Mouse (Mus musculus) liver, embryonic 11.5 days (tissue): ENCODE data around the gene Abhd17a. TPM values are rescaled to one million over a fixed set of nuclear protein-coding genes. Genes with fewer than 3 reads are reported as not detected.
A peak's percentile ranks its signal among the peaks of the same experiment; 100 is the strongest.

Experiments used
- ATAC-seq: fragments of 200-750 bp; cut with Nextera tagmentation; replicated peaks from 2 replicates; pipeline ENCODE4 v1.8.0; 2017; ENCODE audit warnings: moderate number of reproducible peaks, mild to moderate bottlenecking, moderate TSS enrichment, moderate library complexity; ENCODE audit not compliant: low FRiP score
- DNase-seq: peaks from one replicate; pipeline ENCODE4 v3.0.0-alpha.2; 2017; ENCODE audit warnings: low spot score
- H3K27ac ChIP-seq: fragments of 300-500 bp; sonication (generic); 2 replicates; pipeline ENCODE4 v1.5.1; 2014; ENCODE audit warnings: mild to moderate bottlenecking, low read depth, low read length, control low read depth
- H3K27me3 ChIP-seq: fragments of 300-500 bp; sonication (generic); replicated peaks from 2 replicates; pipeline ENCODE4 v1.6.1; 2014; ENCODE audit warnings: low read length, mixed read lengths; ENCODE audit not compliant: control insufficient read depth, insufficient read depth
- H3K36me3 ChIP-seq: fragments of 300-500 bp; sonication (generic); 2 replicates; pipeline ENCODE4 v1.6.1; 2014; ENCODE audit warnings: mild to moderate bottlenecking, low read length, moderate library complexity, mixed read lengths; ENCODE audit not compliant: control insufficient read depth, insufficient read depth
- H3K4me1 ChIP-seq: fragments of 300-500 bp; sonication (generic); replicated peaks from 2 replicates; pipeline ENCODE4 v1.6.1; 2014; ENCODE audit warnings: low read length, mixed read lengths; ENCODE audit not compliant: control insufficient read depth, insufficient read depth
- H3K4me2 ChIP-seq: fragments of 300-500 bp; sonication (generic); 2 replicates; pipeline ENCODE4 v1.6.1; 2014; ENCODE audit warnings: mild to moderate bottlenecking, control low read depth, moderate library complexity
- H3K4me3 ChIP-seq: fragments of 300-500 bp; sonication (generic); 2 replicates; pipeline ENCODE4 v1.5.1; 2014; ENCODE audit warnings: low read depth, low read length, control low read depth
- H3K9ac ChIP-seq: fragments of 300-500 bp; sonication (generic); 2 replicates; pipeline ENCODE4 v1.6.1; 2014; ENCODE audit warnings: low read depth, low read length, control low read depth
- H3K9me3 ChIP-seq: fragments of 300-500 bp; sonication (generic); 2 replicates; pipeline ENCODE4 v1.6.1; 2016; ENCODE audit warnings: low read length, inconsistent platforms, mixed read lengths; ENCODE audit not compliant: control insufficient read depth
- WGBS: fragments of 180-500 bp; shearing (Covaris S2); extraction: QIAGEN DNeasy Blood & Tissue Kit; methylation state at CpG from one replicate; pipeline ENCODE4 v1.1.7; 2014; 5-methylcytosine and 5-hydroxymethylcytosine counted together
- polyA plus RNA-seq: library from polyadenylated mRNA; unstranded; fragments of >200 nt; fragmentation: Nextera tagmentation; extraction: Ambion mirVana; gene quantifications from 2 replicates; pipeline ENCODE4 v1.2.1, GENCODE M21; 2014

The Abhd17a gene
- 89.7 and 96.5 TPM in 2 replicates for polyA plus RNA-seq

GRCm38 (mm10) chr10:80589879-80590854 lies at the start of gene Abhd17a:
Abhd17a (minus strand) TSS chr10:80590341.
- under 1% methylated on average over 73 of the region's 73 CpGs for WGBS
- Histone ChIP-seq H3K9me3 (no peaks in the 10 kb centered on the region), H3K4me3 (peak within 1 kb of the TSS; percentile 96), H3K4me2 (peak within 1 kb of the TSS; percentile 98), H3K9ac (peak within 1 kb of the TSS; percentile 90), H3K27me3 (no peaks in the 10 kb centered on the region), H3K27ac (peak within 1 kb of the TSS; percentile 64), H3K36me3 (peaks cover 2% of the 10 kb centered on the region; the same call in 1 of the 2 replicates), H3K4me1 (peaks cover 26% of the 10 kb centered on the region)
- peak; percentile 95 for ATAC-seq
- peak; percentile 94 for DNase-seq

- no peak overlapping the region for H3K9ac ChIP-seq
- H3K4me1 ChIP-seq = no peaks in the 10 kb centered on the region
- H3K27me3 ChIP-seq = no peaks in the 10 kb centered on the region
- 67% methylated on average over 6 of the region's 6 CpGs for WGBS
- no peak for ATAC-seq
- peaks cover 54% of the 10 kb centered on the region for H3K36me3 ChIP-seq
- H3K9me3 ChIP-seq = no peaks in the 10 kb centered on the region
- H3K27ac ChIP-seq = no peak overlapping the region
- no peak overlapping the region for H3K4me3 ChIP-seq
- H3K4me2 ChIP-seq = no peak overlapping the region
- no peak for DNase-seq
Observed at GRCm38 (mm10) chr10:80635345-80635744, 45.2 kb upstream of the Abhd17a start.

- Histone ChIP-seq H3K27me3 (no peaks in the 10 kb centered on the region), H3K4me3 (0 out of 2 replicates have a peak overlapping the region, but pooled peaks have one; percentile 4), H3K36me3 (0 out of 2 replicates have a peak, but pooled peaks cover 4% of the 10 kb centered on the region), H3K9ac (no peak overlapping the region), H3K4me2 (no peak overlapping the region), H3K27ac (no peak overlapping the region), H3K4me1 (peaks cover 33% of the 10 kb centered on the region), H3K9me3 (no peaks in the 10 kb centered on the region)
- no peak for DNase-seq
- ATAC-seq = no peak
- WGBS = 85% methylated on average over 9 of the region's 9 CpGs
Observed at GRCm38 (mm10) chr10:80628925-80629324, 38.8 kb upstream of the Abhd17a start.

- Histone ChIP-seq H3K36me3 (0 out of 2 replicates have a peak, but pooled peaks cover 2% of the 10 kb centered on the region), H3K27ac (peak overlapping the region; percentile 19; the same call in 1 of the 2 replicates), H3K27me3 (no peaks in the 10 kb centered on the region), H3K4me3 (no peak overlapping the region), H3K9ac (peak overlapping the region; percentile 47), H3K9me3 (no peaks in the 10 kb centered on the region), H3K4me2 (peak overlapping the region; percentile 8; the same call in 1 of the 2 replicates), H3K4me1 (peaks cover 37% of the 10 kb centered on the region)
- 0 out of 2 replicates have a peak, but pooled peaks have one; percentile 14 for ATAC-seq
- WGBS = 43% methylated on average over 2 of the region's 2 CpGs
- no peak for DNase-seq
Observed at GRCm38 (mm10) chr10:80627685-80628084, 37.5 kb upstream of the Abhd17a start.

GRCm38 (mm10) chr10:80625764-80626163 lies 35.6 kb upstream of the Abhd17a start:
- DNase-seq = no peak
- Histone ChIP-seq H3K9me3 (no peaks in the 10 kb centered on the region), H3K4me1 (peaks cover 37% of the 10 kb centered on the region), H3K27ac (peak overlapping the region; percentile 21; the same call in 1 of the 2 replicates), H3K9ac (peak overlapping the region; percentile 18; the same call in 1 of the 2 replicates), H3K4me2 (no peak overlapping the region), H3K36me3 (0 out of 2 replicates have a peak, but pooled peaks cover 2% of the 10 kb centered on the region), H3K27me3 (no peaks in the 10 kb centered on the region), H3K4me3 (no peak overlapping the region)
- 88% methylated on average over 4 of the region's 4 CpGs for WGBS
- no peak for ATAC-seq

- H3K27me3 ChIP-seq = no peaks in the 10 kb centered on the region
- ATAC-seq (no peak), DNase-seq (peak; percentile 72)
- H3K36me3 ChIP-seq = 0 out of 2 replicates have a peak, but pooled peaks cover 2% of the 10 kb centered on the region
- peak overlapping the region; percentile 90 for H3K4me3 ChIP-seq
- 16% methylated on average over 15 of the region's 15 CpGs for WGBS
- H3K4me1 ChIP-seq = peaks cover 43% of the 10 kb centered on the region
- H3K9me3 ChIP-seq = no peaks in the 10 kb centered on the region
- peak overlapping the region; percentile 87 for H3K9ac ChIP-seq
- H3K4me2 ChIP-seq = peak overlapping the region; percentile 92
- H3K27ac ChIP-seq = peak overlapping the region; percentile 91
Observed at GRCm38 (mm10) chr10:80623457-80624191, 33.5 kb upstream of the Abhd17a start.

GRCm38 (mm10) chr10:80622661-80623456 lies 32.7 kb upstream of the Abhd17a start, which contains the start of gene Csnk1g2:
Csnk1g2 (plus strand) TSS chr10:80622838.
- Histone ChIP-seq H3K9ac (peak within 1 kb of the TSS; percentile 87), H3K27me3 (no peaks in the 10 kb centered on the region), H3K9me3 (no peaks in the 10 kb centered on the region), H3K4me3 (peak within 1 kb of the TSS; percentile 90), H3K4me2 (peak within 1 kb of the TSS; percentile 92), H3K36me3 (0 out of 2 replicates have a peak, but pooled peaks cover 2% of the 10 kb centered on the region), H3K4me1 (peaks cover 41% of the 10 kb centered on the region), H3K27ac (peak within 1 kb of the TSS; percentile 91)
- peak; percentile 70 for DNase-seq
- ATAC-seq = peak; percentile 37
- under 1% methylated on average over 83 of the region's 85 CpGs for WGBS
